Mouse (Mus musculus): Measurements from ENCODE around the gene Entpd1.

The Entpd1 gene

GRCm38 (mm10) chr19:40628950-40629349 lies 16.8 kb downstream of the Entpd1 start:
- no peak for DNase-seq (ENCODE audit: low spot score in 2 of 2)

GRCm38 (mm10) chr19:40630096-40630495 lies 17.9 kb downstream of the Entpd1 start:
- DNase-seq (ENCODE audit: low spot score in 2 of 2): no peak

DNA sequence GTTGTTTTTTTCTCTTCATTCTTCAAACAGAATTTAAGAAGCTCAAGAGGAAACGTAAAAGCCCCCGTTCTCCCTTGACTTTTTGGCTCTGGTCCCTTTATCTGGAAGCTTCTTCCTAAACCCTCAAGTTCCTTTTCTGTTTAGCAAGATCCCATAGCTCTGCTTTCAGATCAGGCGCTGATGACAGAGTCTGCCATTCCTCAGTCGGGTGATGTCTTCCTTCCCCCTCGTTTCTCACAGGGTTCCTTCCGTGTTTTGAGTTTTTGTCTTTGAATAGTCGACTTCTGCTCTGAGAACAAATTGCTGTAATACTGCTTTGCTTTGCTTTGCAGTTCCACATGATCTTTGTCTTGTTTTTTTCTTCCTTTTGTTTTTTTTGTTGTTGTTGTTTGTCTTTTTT lies 18.4 kb downstream of the Entpd1 start:
- DNase-seq (ENCODE audit: low spot score in 2 of 2): no peak

DNA sequence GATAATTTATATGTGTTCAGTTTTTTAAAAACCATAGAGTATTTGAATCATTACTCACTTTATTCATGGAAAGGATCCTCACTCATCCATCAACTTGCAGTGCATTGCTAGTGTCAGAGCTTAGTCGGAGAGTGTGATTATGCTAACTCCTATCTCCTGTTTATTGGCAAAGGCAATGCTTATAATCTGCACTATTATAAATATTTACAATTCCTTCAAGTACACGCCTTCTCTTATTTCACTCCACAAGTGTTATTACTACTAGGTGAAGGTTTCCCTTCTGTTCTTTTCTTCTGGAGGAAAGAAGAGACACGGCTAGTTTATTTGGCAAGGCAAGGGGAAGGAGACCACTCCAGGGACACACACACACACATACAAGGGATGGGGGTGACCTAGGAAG lies 20.0 kb downstream of the Entpd1 start:
- no peak for DNase-seq (ENCODE audit: low spot score in 2 of 2)

DNA sequence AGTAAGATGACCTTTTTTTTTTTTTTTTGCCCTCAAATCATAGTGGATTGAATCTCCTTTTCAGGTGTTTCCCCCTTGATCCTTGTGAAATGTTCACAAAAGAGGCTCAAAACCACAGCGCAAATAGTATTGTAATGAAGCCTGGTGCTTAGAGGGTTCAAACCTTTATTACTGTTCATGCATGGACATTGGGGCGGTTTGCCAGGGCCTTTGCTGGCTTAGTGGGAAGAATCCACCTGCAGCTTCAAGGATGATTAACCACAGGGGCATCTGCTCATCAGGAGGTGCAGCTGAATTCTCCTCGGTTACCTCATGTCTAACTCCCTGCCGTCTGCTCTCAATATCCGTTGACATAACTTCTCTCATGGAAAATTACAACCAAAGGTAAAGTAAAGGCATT lies 20.5 kb downstream of the Entpd1 start:
- no peak for DNase-seq (ENCODE audit: low spot score in 2 of 2)

DNA sequence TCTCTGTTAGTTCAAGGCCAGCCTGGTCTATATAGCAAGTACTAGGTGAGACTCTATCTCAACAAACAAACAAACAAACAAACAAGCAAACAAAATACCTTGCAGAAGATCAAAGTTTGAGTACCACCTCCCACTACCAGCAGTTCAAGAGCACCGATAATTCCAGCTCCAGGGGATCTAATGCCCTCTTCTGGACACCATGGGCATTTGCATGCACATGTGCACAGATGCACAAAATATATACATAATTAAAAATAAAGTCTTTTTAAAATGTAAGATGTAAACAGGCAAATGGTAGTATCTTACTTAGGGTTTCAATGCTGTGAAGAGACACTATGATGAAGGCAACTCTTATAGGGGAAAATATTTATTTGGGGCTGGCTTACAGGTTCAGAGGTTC lies 21.0 kb downstream of the Entpd1 start:
- no peak for DNase-seq (ENCODE audit: low spot score in 2 of 2)

DNA sequence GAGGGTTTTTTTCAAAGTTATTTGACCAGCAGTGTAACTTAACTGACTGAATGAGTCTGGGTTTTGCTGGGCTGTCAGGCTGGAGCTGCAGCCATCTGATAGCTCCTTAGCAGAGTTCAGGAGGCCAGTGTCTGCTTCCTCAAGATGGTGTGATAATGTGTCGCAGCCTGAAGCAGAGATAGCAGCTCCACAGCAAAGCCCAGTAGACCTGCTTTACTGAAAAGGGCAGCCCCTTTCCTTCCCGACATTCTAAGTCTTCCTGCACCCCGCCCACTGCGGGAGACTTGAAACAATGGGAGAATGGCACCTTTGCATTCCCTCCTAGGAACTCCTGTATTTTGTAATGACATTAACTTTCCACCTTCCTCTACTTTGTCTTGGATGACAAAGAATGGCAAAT lies 24.9 kb downstream of the Entpd1 start:
- DNase-seq (ENCODE audit: low spot score in 2 of 2): no peak

GRCm38 (mm10) chr19:40637601-40638000 lies 25.4 kb downstream of the Entpd1 start:
- no peak for DNase-seq (ENCODE audit: low spot score in 2 of 2)

GRCm38 (mm10) chr19:40638582-40638981 lies 26.4 kb downstream of the Entpd1 start:
- no peak for DNase-seq (ENCODE audit: low spot score in 2 of 2)

- no peak for DNase-seq (ENCODE audit: low spot score in 2 of 2)
These were observed 27.7 kb downstream of the Entpd1 start for GRCm38 (mm10) chr19:40639729-40640304.

DNA sequence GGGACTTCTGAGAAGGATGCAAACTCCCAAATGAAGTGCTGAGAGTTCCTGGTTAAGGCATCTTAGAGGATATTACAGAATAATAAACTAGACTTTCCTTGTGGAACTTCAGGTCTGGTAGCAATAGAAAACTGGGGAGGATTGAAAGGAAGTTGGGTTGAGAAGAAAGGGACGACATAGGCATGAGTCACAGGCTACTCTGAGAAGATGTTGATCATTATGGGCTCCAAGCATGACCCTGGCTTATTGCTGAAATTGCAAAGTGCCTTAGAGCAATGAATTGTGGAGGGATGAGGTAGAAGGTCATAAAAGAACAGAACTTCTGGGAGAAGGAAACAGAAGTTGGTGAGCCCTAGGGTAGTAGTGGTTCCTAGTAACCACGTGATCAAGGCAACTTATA lies 28.6 kb downstream of the Entpd1 start:
- no peak for DNase-seq (ENCODE audit: low spot score in 2 of 2)

DNA sequence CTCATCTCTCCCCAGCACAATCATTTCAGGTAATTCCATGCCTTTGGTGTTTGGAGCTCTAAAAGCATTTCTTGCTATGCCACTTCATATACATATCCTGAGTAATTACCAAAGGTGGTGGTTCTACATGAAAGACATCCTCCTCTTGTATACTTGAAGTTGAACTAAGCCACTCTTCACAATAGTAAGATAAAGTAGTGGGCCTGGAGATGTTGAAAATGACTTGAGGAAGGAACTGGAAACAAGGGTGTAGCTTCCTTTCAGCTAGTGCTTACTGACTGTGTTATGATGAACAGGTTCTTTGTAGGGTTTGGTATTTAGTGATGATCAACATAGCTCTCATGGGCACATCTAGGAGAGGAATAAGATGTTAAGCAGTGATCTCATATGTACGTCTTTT lies 31.7 kb downstream of the Entpd1 start:
- no peak for DNase-seq (ENCODE audit: low spot score in 2 of 2)

DNA sequence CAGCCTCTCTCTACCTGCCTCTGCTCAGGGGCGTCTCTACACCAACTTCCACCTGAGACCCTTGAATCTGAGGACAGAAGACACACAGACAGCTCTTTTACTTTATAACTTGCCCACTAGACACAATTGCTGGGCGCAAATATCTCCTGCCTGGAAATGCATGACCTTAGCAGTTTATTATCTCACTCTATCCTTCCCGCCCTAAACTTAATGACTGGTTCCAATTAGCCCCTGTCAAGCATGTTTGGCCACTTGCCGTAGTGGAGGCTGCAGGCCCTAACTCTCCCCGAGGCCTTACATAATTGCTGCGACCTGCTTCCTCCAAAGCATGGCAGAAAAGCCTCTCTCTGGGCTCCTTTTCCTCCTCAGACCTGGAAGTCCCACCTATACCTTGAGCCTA lies 34.2 kb downstream of the Entpd1 start:
- no peak for DNase-seq (ENCODE audit: low spot score in 2 of 2)

- no peak for DNase-seq (ENCODE audit: low spot score in 2 of 2)
These were observed 35.4 kb downstream of the Entpd1 start for GRCm38 (mm10) chr19:40647319-40648158.

- DNase-seq (ENCODE audit: low spot score in 2 of 2): no peak
These were observed 37.9 kb downstream of the Entpd1 start for GRCm38 (mm10) chr19:40650090-40650489.

DNA sequence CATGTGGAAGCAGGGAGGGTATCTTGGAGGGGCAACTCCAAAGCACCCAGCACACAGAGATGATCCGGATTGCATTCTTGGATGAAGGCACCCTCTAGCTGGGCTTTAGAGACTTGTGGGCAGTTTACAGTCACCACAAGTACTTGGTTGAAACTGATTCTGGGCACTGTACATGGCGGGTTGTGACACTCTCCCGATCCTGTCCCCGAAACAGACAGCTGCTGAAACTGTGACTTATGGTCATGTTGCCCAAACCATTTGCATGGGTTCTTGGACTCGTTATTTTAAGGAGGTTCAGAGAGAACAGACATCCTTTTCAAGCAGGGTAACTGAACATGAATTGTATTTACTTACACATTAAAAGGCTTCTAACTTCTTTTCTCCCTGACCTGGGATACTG lies 44.0 kb downstream of the Entpd1 start:
- no peak for DNase-seq (ENCODE audit: low spot score in 2 of 2)

GRCm38 (mm10) chr19:40658281-40658680 lies 46.1 kb downstream of the Entpd1 start:
- no peak for DNase-seq (ENCODE audit: low spot score in 2 of 2)

DNA sequence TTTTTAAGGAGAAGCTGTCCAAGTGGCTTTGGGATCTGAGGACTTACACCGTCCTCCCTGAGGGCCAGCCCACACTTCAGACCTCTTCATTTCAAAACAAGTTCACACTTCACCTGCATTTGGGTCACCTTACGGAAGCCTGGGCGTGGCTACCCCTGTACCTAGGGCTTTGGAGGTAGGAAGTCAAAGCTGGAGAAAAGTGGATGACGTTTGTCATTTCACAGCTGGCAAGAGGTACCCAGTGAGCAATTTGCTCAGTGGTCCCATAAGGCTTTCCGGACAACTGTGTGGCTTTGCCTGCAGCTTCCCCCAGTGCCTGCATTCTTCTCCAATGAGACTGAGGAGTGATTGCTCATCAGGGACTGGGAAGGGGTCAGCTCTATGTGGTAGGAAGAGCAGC lies 46.8 kb downstream of the Entpd1 start:
- no peak for DNase-seq (ENCODE audit: low spot score in 2 of 2)

- no peak for DNase-seq (ENCODE audit: low spot score in 2 of 2)
These were observed 47.7 kb downstream of the Entpd1 start for GRCm38 (mm10) chr19:40659651-40660478.

DNA sequence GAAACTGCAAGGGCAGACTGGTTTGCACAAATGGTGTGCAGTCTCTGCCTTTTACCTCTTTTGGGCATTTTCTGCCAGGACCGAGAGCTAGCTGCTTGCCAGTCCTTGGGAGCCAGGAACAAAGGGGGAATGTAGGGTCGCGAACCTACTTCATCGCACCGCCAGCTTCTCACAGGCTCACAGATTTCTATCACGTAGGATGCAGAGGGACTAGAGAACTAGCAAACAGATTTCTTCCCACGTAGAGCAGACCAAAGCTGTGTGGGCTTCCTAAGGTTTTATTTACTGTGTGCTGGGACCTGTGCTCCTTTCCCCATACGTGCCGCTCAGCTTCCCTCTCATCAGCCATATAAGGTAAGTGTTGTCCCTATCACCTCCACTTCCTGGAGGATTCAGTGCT lies 48.3 kb downstream of the Entpd1 start:
- no peak for DNase-seq (ENCODE audit: low spot score in 2 of 2)

DNA sequence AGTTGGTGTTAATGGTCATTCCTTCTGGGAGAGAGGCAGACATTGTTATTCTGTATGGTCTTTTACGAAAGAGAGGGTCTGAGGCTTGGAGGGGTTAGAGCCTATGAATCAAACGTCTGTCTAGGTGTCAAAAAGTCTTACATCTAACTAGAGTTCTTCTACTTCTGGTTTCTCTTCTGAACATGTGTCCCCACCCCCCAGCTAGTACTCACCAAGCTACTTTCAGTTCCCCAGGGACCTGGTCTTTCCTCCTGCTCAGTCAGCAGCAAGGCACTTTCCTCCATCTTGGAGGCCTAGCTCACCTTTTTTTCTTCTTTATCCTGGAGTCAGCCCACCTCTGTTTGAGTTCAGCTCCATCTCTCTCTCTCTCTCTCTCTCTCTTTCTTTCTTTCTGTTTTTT lies 48.9 kb downstream of the Entpd1 start:
- no peak for DNase-seq (ENCODE audit: low spot score in 2 of 2)

DNA sequence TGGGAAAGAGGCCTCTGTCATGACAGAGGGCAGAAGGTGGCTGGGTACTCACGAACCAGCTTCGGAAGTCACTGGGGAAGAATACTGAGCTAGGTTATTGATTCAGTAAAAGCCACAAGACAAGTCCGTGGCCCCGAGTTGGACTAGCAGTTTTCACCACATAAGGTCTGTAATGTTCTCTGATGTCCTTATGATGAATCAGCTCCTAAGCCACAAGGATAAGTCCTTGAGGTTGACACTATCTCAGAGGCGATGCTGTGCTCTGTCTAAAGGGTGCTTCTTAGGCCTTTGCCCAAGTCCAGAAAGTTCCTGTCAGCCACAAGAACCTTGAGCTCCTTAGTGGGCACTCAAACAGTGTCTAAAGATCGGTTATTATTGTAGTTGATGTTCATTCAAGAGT lies 49.7 kb downstream of the Entpd1 start:
- DNase-seq (ENCODE audit: low spot score in 2 of 2): no peak

GRCm38 (mm10) chr19:40662727-40663126 lies 50.6 kb downstream of the Entpd1 start:
- DNase-seq (ENCODE audit: low spot score in 2 of 2): no peak

Data from thymus, postnatal 10 days (tissue).